Mouse (Mus musculus): ENCODE measurements around the gene Stk10.
"Not testable (repeated sequence)": the region's sequence is repeated elsewhere in the genome, so short reads cannot be mapped to it uniquely, and the experiment has no call there.

Stk10 gene

GRCm38 (mm10) chr11:32601528-32602323, 68.6 kb downstream of the Stk10 start:
- DNase-seq (ENCODE audit: low spot score in 2 of 2) = no peak

GRCm38 (mm10) chr11:32604663-32605062, 71.6 kb downstream of the Stk10 start:
- no peak for DNase-seq (ENCODE audit: low spot score in 2 of 2)

GRCm38 (mm10) chr11:32605131-32605860, 72.2 kb downstream of the Stk10 start:
- DNase-seq (ENCODE audit: low spot score in 2 of 2) = no peak

GRCm38 (mm10) chr11:32605907-32606306, 72.8 kb downstream of the Stk10 start:
- DNase-seq (ENCODE audit: low spot score in 2 of 2) = no peak

- no peak for DNase-seq (ENCODE audit: low spot score in 2 of 2)
These were observed 74.2 kb downstream of the Stk10 start for GRCm38 (mm10) chr11:32607319-32607718.

- no peak for DNase-seq (ENCODE audit: low spot score in 2 of 2)
These were observed 77.5 kb downstream of the Stk10 start for GRCm38 (mm10) chr11:32610616-32611015.

- DNase-seq (ENCODE audit: low spot score in 2 of 2) = no peak
These were observed 79.2 kb downstream of the Stk10 start for GRCm38 (mm10) chr11:32612304-32612703.

- no peak for DNase-seq (ENCODE audit: low spot score in 2 of 2)
These were observed 81.4 kb downstream of the Stk10 start for GRCm38 (mm10) chr11:32614463-32614862.

GRCm38 (mm10) chr11:32615561-32615960, 82.5 kb downstream of the Stk10 start:
- DNase-seq (ENCODE audit: low spot score in 2 of 2) = no peak

GRCm38 (mm10) chr11:32616091-32616490, 83.0 kb downstream of the Stk10 start:
- DNase-seq (ENCODE audit: low spot score in 2 of 2) = no peak

- DNase-seq (ENCODE audit: low spot score in 2 of 2) = no peak
These were observed 84.9 kb downstream of the Stk10 start for GRCm38 (mm10) chr11:32618036-32618435.

- DNase-seq (ENCODE audit: low spot score in 2 of 2) = not testable (repeated sequence)
These were observed 85.5 kb downstream of the Stk10 start for GRCm38 (mm10) chr11:32618641-32619040.

GRCm38 (mm10) chr11:32619257-32619816, 86.2 kb downstream of the Stk10 start:
- peak; percentile 37 to 49 for DNase-seq (ENCODE audit: low spot score in 2 of 2)

GRCm38 (mm10) chr11:32619866-32620456, 86.9 kb downstream of the Stk10 start:
- no peak for DNase-seq (ENCODE audit: low spot score in 2 of 2)

- no peak for DNase-seq (ENCODE audit: low spot score in 2 of 2)
These were observed 88.8 kb downstream of the Stk10 start for GRCm38 (mm10) chr11:32621831-32622478.

- no peak for DNase-seq (ENCODE audit: low spot score in 2 of 2)
These were observed 89.5 kb downstream of the Stk10 start for GRCm38 (mm10) chr11:32622479-32623190.

GRCm38 (mm10) chr11:32623236-32623635, 90.1 kb downstream of the Stk10 start:
- DNase-seq (ENCODE audit: low spot score in 2 of 2) = no peak

GRCm38 (mm10) chr11:32623912-32624311, 90.8 kb downstream of the Stk10 start:
- DNase-seq (ENCODE audit: low spot score in 2 of 2) = no peak

- DNase-seq (ENCODE audit: low spot score in 2 of 2) = peak in 1 of 2 experiments; percentile 60
These were observed 92.6 kb downstream of the Stk10 start for GRCm38 (mm10) chr11:32625677-32626076.

- DNase-seq (ENCODE audit: low spot score in 2 of 2) = no peak
These were observed 93.0 kb downstream of the Stk10 start for GRCm38 (mm10) chr11:32626079-32626478.

- no peak for DNase-seq (ENCODE audit: low spot score in 2 of 2)
These were observed 94.8 kb downstream of the Stk10 start for GRCm38 (mm10) chr11:32627900-32628299.

Data from left cerebral cortex, adult 9 months (tissue).